Mouse (Mus musculus): ENCODE measurements around the gene Fam25c. TPM values are rescaled to one million over a fixed set of nuclear protein-coding genes. Genes with fewer than 3 reads are reported as not detected.

Gene Fam25c
- not detected for polyA plus RNA-seq (2014; fragmentation: Illumina TruSeq; extraction: RNeasy Lipid Tissue Mini Kit (QIAGEN cat#74804); ENCODE audit: low read depth, low replicate concordance)

DNA sequence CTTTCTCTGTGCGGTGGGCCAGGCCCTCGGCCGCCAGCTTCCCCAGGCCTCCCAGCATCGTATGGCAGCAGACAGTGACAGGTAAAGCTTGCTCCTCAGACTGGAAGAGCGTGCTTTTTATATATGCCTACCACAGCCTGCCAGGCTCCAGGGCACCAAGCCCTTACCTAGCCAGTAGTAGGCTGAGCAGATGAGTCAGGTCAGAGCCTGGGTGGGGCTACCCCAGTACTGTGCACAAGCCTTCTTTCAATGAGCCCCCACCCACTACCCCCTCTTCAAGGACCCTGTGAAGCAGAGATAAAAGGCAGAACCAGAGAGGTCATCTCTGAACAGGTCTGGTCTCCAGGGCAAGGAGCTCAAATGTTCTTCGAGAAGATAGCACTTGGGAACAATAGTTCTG, at the start of gene Fam25c:
Fam25c (minus strand) TSS at position 133 of the 400 bp plus-strand sequence.

DNA sequence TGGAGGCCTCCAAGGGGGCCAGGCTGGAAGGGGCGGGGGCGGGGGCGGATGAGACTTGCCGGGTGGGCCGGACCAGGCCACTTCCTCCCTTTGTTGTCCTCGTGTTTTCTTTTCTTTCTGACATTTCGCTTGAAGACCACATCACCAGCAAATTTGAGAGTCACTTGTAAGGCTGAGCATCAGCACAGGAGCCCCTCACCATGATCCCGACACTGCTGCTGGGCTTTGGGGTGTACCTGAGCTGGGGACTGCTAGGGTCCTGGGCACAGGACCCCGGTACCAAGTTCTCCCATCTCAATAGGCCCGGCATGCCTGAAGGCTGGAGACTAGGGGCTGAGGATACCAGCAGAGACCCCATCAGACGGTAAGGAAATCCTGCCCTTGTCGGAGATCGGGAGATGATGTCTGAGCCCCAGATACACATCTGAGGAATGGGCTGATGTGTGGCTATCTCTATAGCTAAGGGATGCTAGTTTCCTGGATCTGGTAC, 20.2 kb upstream of the Fam25c start, which contains the start of gene Mmrn2:
Mmrn2 (plus strand) TSS at position 51 of the 490 bp plus-strand sequence.

DNA sequence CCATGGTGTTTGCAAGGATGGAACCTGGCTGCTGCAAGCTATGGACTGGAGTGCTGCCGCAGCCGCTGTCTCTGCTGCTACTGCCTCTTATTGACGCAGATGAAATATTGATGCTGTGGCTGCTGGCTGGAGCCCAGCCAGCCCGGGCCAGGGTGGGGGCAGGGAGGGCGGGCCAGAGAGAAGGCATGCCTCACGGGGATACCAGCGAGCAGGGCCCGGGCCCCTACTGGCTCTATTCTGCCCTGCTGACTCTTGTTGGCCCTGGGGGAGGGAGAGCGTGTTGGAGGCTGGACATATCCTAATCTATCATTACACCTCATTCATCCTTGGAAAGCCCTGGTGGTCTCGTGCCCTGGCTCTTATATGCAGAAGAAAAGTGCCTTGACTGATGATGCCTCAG, 19.3 kb upstream of the Fam25c start, which contains the start of gene Sncg:
Sncg (minus strand) TSS at position 213 of the 400 bp plus-strand sequence.

DNA sequence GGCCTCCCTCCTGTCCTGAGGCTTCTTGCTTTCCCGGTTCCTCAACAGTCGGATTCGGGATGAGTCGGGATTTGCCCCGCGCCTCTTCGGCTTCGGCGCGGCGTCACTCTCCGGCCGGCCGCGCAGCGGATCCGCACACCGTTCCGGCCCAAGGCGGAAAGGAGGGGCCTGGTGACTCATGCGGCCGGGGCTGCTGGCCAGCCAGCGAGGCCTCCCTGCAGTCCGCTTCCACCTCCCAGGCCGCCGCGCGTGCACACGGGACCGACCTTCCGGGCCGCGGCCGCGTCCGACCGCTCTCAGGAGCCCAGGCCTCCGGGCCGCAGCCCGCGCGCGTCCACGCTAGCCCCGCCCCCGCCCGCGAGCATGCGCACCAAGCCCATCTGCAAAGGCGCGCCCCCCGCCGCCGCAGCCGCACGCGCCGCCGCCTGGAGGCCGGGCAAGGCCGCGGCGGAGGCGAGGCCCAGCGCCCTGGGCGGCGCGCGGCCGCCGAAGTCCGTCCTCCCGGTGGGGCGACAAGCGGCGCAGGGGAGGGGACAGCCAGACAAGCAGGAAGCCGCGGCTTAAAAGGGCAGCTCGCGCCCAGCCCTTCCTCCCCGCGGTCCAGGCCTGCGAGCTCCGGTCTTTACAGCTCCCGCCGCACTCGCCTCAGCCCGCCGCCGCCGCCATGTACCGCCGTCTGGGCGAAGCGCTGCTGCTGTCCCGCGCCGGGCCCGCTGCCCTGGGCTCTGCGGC, 44.8 kb downstream of the Fam25c start, which contains the start of the genes Shld2 and Glud1:
Shld2 (minus strand) TSS at position 260 of the 732 bp plus-strand sequence.
Glud1 (plus strand) TSS at position 494 of the 732 bp plus-strand sequence.

Other genes starting within 250 kb of the Fam25c start
- 7.3 TPM for gene Npy4r, start 202.9 kb downstream of the Fam25c start, polyA plus RNA-seq (2014; fragmentation: Illumina TruSeq; extraction: RNeasy Lipid Tissue Mini Kit (QIAGEN cat#74804); ENCODE audit: low read depth, low replicate concordance)
- gene Gprin2, start 153.8 kb downstream of the Fam25c start, polyA plus RNA-seq (2014; fragmentation: Illumina TruSeq; extraction: RNeasy Lipid Tissue Mini Kit (QIAGEN cat#74804); ENCODE audit: low read depth, low replicate concordance) = 0.16 TPM
- 0.60 TPM for gene Syt15, start 135.8 kb downstream of the Fam25c start, polyA plus RNA-seq (2014; fragmentation: Illumina TruSeq; extraction: RNeasy Lipid Tissue Mini Kit (QIAGEN cat#74804); ENCODE audit: low read depth, low replicate concordance)
- 12.7 TPM for gene Shld2, start 44.9 kb downstream of the Fam25c start, polyA plus RNA-seq (2014; fragmentation: Illumina TruSeq; extraction: RNeasy Lipid Tissue Mini Kit (QIAGEN cat#74804); ENCODE audit: low read depth, low replicate concordance)
- gene Glud1, start 44.7 kb downstream of the Fam25c start, polyA plus RNA-seq (2014; fragmentation: Illumina TruSeq; extraction: RNeasy Lipid Tissue Mini Kit (QIAGEN cat#74804); ENCODE audit: low read depth, low replicate concordance) = 189 TPM
- gene Sncg, start 19.4 kb upstream of the Fam25c start, polyA plus RNA-seq (2014; fragmentation: Illumina TruSeq; extraction: RNeasy Lipid Tissue Mini Kit (QIAGEN cat#74804); ENCODE audit: low read depth, low replicate concordance) = not detected
- 3.5 TPM for gene Mmrn2, start 20.0 kb upstream of the Fam25c start, polyA plus RNA-seq (2014; fragmentation: Illumina TruSeq; extraction: RNeasy Lipid Tissue Mini Kit (QIAGEN cat#74804); ENCODE audit: low read depth, low replicate concordance)
- gene Bmpr1a, start 147.9 kb upstream of the Fam25c start, polyA plus RNA-seq (2014; fragmentation: Illumina TruSeq; extraction: RNeasy Lipid Tissue Mini Kit (QIAGEN cat#74804); ENCODE audit: low read depth, low replicate concordance) = 175 TPM
- not detected for gene 9230112D13Rik, start 167.4 kb upstream of the Fam25c start, polyA plus RNA-seq (2014; fragmentation: Illumina TruSeq; extraction: RNeasy Lipid Tissue Mini Kit (QIAGEN cat#74804); ENCODE audit: low read depth, low replicate concordance)
- 15.9 TPM for gene Ldb3, start 233.2 kb upstream of the Fam25c start, polyA plus RNA-seq (2014; fragmentation: Illumina TruSeq; extraction: RNeasy Lipid Tissue Mini Kit (QIAGEN cat#74804); ENCODE audit: low read depth, low replicate concordance)
- not detected for gene Opn4, start 244.7 kb upstream of the Fam25c start, polyA plus RNA-seq (2014; fragmentation: Illumina TruSeq; extraction: RNeasy Lipid Tissue Mini Kit (QIAGEN cat#74804); ENCODE audit: low read depth, low replicate concordance)

Data from sigmoid colon, adult 10 weeks (tissue).